Mouse (Mus musculus): ENCODE data around the gene Gm45233.

GRCm38 (mm10) chr7:43453599-43454355 lies 9.8 kb downstream of the Gm45233 start:
- TF ChIP-seq GATA1 (IDR thresholded peaks at IDR 0.05; ENCODE audit: low read length) (no peak), TAL1 (IDR thresholded peaks at IDR 0.05; ENCODE audit: low read length) (no peak)

Measured in erythroblast, embryonic 14.5 days (primary cell).